Mouse (Mus musculus): ENCODE results near the gene Fez1. TPM values are rescaled to one million over a fixed set of nuclear protein-coding genes. Genes with fewer than 3 reads are reported as not detected.

The Fez1 gene
- polyA plus RNA-seq, 1 experiment from 2014 or later, result 74.2 TPM

DNA sequence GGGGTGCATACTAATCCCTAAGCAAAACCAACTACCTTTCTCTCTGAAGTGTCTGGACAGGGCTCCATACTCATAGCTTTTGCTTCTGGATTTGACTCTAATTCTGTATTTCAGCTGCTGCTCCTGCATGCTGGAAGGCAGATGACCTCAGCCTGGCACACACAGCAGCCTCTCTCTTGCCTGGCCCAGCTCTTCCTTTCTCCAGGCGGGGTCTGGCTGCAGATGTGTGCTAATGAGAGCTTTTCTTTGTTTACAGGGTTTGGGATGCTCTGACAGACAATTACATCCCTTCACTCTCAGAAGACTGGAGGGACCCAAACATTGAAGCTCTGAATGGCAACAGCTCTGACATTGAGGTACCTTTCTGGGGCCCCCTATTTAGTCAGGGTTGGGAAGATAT, 28.4 kb downstream of the Fez1 start:
- H3K27me3 ChIP-seq (replicated peaks; ENCODE audit: low read depth, poor library complexity, severe bottlenecking), result no peaks in the 10 kb centered on the region
- WGBS, result 26% methylated on average over 1 of the region's 1 CpGs
- H3K4me3 ChIP-seq, result no peak overlapping the region
- H3K36me3 ChIP-seq (replicated peaks), result peaks cover 43% of the 10 kb centered on the region
- H3K9me3 ChIP-seq, result no peaks in the 10 kb centered on the region
- H3K4me1 ChIP-seq, result 0 out of 2 replicates have a peak, but pooled peaks cover 3% of the 10 kb centered on the region
- no peak overlapping the region for H3K27ac ChIP-seq (replicated peaks)
- no peak for DNase-seq (ENCODE audit: low spot score)

DNA sequence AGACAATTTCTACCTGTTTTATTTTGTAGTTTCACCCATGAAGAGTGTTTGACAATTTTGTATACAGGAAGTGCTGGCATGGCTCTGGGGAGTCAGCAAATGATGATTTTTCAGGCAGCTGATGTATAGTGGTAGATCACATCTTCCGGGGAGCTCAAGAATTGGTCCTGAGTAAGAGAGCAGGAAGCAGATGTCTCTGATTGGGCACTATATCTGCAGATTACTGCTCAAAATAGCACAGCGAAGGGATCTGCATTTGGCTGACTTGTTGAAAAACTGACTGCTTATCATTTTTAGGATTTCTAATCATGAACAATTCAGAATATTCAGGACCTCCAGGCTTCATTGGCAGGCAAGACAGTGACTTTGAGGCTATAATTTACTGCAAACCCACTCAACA, 30.5 kb downstream of the Fez1 start:
- H3K4me1 ChIP-seq, result peaks cover 3% of the 10 kb centered on the region; the same call in 1 of the 2 replicates
- H3K9me3 ChIP-seq, result no peaks in the 10 kb centered on the region
- H3K27me3 ChIP-seq (replicated peaks; ENCODE audit: low read depth, poor library complexity, severe bottlenecking), result no peaks in the 10 kb centered on the region
- peaks cover 39% of the 10 kb centered on the region for H3K36me3 ChIP-seq (replicated peaks)
- WGBS, result 91% methylated on average over 2 of the region's 2 CpGs
- no peak overlapping the region for H3K27ac ChIP-seq (replicated peaks)
- H3K4me3 ChIP-seq, result no peak overlapping the region
- DNase-seq (ENCODE audit: low spot score), result no peak

DNA sequence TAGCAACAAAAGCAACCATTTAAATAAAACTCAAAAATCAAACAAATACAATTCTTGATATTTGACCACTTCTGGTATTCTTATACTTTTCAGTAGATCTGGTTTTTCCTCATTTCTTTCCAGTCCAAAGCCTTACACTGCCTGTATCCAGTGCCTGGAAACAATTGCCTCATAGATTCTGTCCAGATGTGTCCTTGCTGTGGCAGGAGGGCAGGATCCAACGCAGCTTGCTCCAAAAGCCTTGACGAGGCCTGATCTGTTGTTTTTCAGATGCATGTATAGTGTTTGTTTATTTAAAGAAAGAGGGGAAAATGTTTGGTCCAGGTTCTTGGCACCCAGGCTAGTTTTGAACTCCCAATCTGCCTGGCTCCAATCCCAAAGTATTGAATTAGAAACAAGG, 34.7 kb downstream of the Fez1 start:
- WGBS, result 47% methylated on average over 2 of the region's 2 CpGs
- Histone ChIP-seq H3K27me3 (replicated peaks; ENCODE audit: low read depth, poor library complexity, severe bottlenecking) (no peaks in the 10 kb centered on the region), H3K9me3 (no peaks in the 10 kb centered on the region), H3K36me3 (replicated peaks) (peaks cover 35% of the 10 kb centered on the region), H3K27ac (replicated peaks) (no peak overlapping the region), H3K4me1 (peaks cover 11% of the 10 kb centered on the region; the same call in 1 of the 2 replicates), H3K4me3 (no peak overlapping the region)
- peak; percentile 13 for DNase-seq (ENCODE audit: low spot score)

DNA sequence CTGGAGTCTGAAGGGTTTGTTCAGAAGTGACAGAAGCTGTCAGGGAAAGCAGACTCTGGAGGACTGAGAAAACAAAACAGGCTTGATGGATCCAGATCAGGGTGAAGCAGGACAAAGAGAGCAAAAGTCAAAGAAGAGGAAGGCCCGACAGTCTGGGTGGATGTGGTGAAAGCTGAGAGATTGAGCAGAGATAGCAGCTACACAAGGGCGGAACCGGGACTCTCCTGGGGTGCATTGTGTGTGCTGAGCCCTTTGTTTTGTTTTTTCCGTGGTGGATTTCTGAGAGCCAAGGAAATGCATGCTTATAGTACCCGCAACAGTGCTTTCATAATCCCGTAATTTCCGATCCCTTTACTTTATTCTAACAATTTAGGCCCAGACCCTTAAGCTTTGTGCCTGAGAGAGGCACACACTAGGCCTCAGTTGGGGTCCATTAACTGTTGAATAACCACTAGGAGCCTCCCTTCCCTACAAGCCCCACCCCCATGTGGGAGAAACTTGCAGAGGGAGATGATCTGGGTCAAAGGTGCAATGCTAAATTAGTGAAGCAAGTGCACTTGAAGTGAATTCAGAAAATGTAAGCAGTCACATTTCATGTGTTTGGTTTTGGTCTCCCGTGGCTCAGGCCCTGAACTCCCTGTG, 35.9 kb downstream of the Fez1 start:
- 24% methylated on average over 8 of the region's 8 CpGs for WGBS
- H3K27ac ChIP-seq (replicated peaks), result peak overlapping the region; percentile 71
- peaks cover 36% of the 10 kb centered on the region for H3K36me3 ChIP-seq (replicated peaks)
- H3K4me3 ChIP-seq, result no peak overlapping the region
- H3K27me3 ChIP-seq (replicated peaks; ENCODE audit: low read depth, poor library complexity, severe bottlenecking), result no peaks in the 10 kb centered on the region
- no peaks in the 10 kb centered on the region for H3K9me3 ChIP-seq
- DNase-seq (ENCODE audit: low spot score), result peak; percentile 20
- H3K4me1 ChIP-seq, result peaks cover 11% of the 10 kb centered on the region; the same call in 1 of the 2 replicates

DNA sequence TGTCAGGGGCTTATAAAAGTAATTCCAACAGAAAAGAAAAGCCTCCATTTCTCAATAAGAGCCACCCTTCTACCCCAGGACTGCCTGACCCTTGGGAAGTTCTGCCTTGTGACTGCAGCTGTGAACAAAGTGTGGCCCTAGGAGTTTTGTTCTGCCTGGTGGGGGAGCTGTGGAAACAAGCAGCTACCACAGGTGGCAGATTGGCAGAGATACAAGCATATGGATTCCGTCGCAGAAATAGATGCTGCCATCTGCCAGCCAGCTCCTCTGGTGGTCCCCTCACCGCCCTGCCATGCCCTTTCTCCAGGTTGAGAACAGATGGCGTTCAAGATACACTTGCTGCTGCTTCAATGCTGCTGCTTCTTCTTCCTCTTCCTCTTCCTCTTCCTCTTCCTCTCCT, 37.0 kb downstream of the Fez1 start:
- 39% methylated on average over 4 of the region's 4 CpGs for WGBS
- peaks cover 41% of the 10 kb centered on the region for H3K36me3 ChIP-seq (replicated peaks)
- DNase-seq (ENCODE audit: low spot score), result no peak
- H3K4me3 ChIP-seq, result no peak overlapping the region
- H3K9me3 ChIP-seq, result no peaks in the 10 kb centered on the region
- no peaks in the 10 kb centered on the region for H3K27me3 ChIP-seq (replicated peaks; ENCODE audit: low read depth, poor library complexity, severe bottlenecking)
- H3K27ac ChIP-seq (replicated peaks), result no peak overlapping the region
- H3K4me1 ChIP-seq, result peaks cover 11% of the 10 kb centered on the region; the same call in 1 of the 2 replicates

- Histone ChIP-seq H3K4me3 (no peak overlapping the region), H3K4me1 (peaks cover 4% of the 10 kb centered on the region; the same call in 1 of the 2 replicates), H3K36me3 (replicated peaks) (peaks cover 48% of the 10 kb centered on the region), H3K27me3 (replicated peaks; ENCODE audit: low read depth, poor library complexity, severe bottlenecking) (no peaks in the 10 kb centered on the region), H3K27ac (replicated peaks) (no peak overlapping the region), H3K9me3 (no peaks in the 10 kb centered on the region)
- no peak for DNase-seq (ENCODE audit: low spot score)
- 83% methylated on average over 2 of the region's 2 CpGs for WGBS
Measured at GRCm38 (mm10) chr9:36862576-36862975, 40.9 kb downstream of the Fez1 start.

GRCm38 (mm10) chr9:36863694-36864093, 42.0 kb downstream of the Fez1 start:
- Histone ChIP-seq H3K36me3 (replicated peaks) (peaks cover 57% of the 10 kb centered on the region), H3K4me3 (no peak overlapping the region), H3K27ac (replicated peaks) (no peak overlapping the region), H3K4me1 (no peaks in the 10 kb centered on the region), H3K27me3 (replicated peaks; ENCODE audit: low read depth, poor library complexity, severe bottlenecking) (no peaks in the 10 kb centered on the region), H3K9me3 (no peaks in the 10 kb centered on the region)
- no peak for DNase-seq (ENCODE audit: low spot score)
- 75% methylated on average over 3 of the region's 3 CpGs for WGBS

- H3K36me3 ChIP-seq (replicated peaks), result peaks cover 63% of the 10 kb centered on the region
Measured at GRCm38 (mm10) chr9:36864862-36865813, 43.5 kb downstream of the Fez1 start.

DNA sequence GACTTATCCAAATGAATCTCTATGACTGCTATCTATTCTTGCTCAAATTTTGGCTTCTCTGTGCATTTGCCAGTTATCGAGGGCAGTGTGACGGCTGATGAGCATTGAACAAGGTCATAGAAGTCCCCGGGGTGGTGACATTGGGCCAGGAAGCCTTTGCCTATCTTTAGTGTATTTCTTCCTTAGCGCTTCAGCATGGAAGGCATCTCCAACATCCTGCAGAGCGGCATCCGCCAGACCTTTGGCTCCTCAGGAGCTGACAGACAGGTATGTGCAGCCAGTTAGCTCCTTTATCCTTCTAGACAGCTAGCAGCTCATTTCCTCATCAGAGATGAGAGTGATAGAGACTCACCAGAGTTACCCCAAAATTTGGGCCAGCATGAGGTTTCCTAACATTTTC, 47.0 kb downstream of the Fez1 start:
- DNase-seq (ENCODE audit: low spot score), result no peak
- Histone ChIP-seq H3K4me3 (no peak overlapping the region), H3K27me3 (replicated peaks; ENCODE audit: low read depth, poor library complexity, severe bottlenecking) (no peaks in the 10 kb centered on the region), H3K36me3 (replicated peaks) (peaks cover 58% of the 10 kb centered on the region), H3K27ac (replicated peaks) (no peak overlapping the region), H3K4me1 (no peaks in the 10 kb centered on the region), H3K9me3 (no peaks in the 10 kb centered on the region)
- 83% methylated on average over 6 of the region's 6 CpGs for whole genome bisulfite sequencing

More at GRCm38 (mm10) chr9:36864862-36865813, 43.5 kb downstream of the Fez1 start:
- no peak overlapping the region for H3K4me3 ChIP-seq
- no peaks in the 10 kb centered on the region for H3K27me3 ChIP-seq (replicated peaks; ENCODE audit: low read depth, poor library complexity, severe bottlenecking)
- DNase-seq (ENCODE audit: low spot score), result no peak
- no peak overlapping the region for H3K27ac ChIP-seq (replicated peaks)
- 54% methylated on average over 4 of the region's 4 CpGs for WGBS
- no peaks in the 10 kb centered on the region for H3K4me1 ChIP-seq
- H3K9me3 ChIP-seq, result no peaks in the 10 kb centered on the region

DNA sequence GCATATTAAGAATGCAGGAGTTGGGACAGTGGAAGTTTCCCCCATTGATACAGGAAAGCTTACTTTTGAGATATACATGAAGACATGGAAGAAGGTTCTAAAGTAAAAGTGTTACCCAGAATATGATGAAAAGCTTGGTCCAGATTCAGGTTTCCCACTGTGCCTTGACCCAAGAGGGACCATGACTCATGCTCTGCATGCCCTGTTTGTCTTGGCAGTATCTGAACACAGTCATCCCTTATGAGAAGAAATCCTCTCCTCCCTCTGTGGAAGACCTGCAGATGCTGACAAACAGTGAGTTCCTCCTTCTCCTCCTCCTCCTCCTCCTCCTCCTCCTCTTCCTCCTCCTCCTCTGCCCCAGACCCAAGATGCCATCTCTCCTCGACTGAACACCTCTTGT, 48.6 kb downstream of the Fez1 start:
- no peaks in the 10 kb centered on the region for H3K9me3 ChIP-seq
- H3K4me3 ChIP-seq, result no peak overlapping the region
- H3K27ac ChIP-seq (replicated peaks), result no peak overlapping the region
- H3K4me1 ChIP-seq, result no peaks in the 10 kb centered on the region
- peaks cover 56% of the 10 kb centered on the region for H3K36me3 ChIP-seq (replicated peaks)
- H3K27me3 ChIP-seq (replicated peaks; ENCODE audit: low read depth, poor library complexity, severe bottlenecking), result no peaks in the 10 kb centered on the region
- WGBS, result 45% methylated on average over 1 of the region's 1 CpGs
- DNase-seq (ENCODE audit: low spot score), result no peak

DNA sequence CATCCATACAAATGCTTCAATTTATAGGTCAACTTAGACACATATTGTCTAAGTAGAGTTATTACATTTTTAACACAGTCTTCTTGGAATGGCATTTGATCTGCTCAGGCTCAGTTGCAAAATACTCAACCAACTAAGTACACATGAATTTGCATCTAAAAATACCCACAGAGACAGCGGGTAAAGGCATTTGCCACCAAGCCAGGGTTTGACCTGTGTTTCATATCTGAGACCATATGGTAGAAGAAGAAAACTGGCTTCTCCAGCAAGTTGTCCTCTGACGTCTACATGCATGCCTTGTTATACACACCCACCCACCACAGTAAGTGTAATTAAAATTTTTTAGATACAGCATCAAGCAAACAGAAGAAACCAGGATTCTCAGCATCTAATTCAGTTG, 52.1 kb downstream of the Fez1 start:
- no peaks in the 10 kb centered on the region for H3K27me3 ChIP-seq (replicated peaks; ENCODE audit: low read depth, poor library complexity, severe bottlenecking)
- H3K27ac ChIP-seq (replicated peaks), result no peak overlapping the region
- peaks cover 47% of the 10 kb centered on the region for H3K36me3 ChIP-seq (replicated peaks)
- WGBS, result 82% methylated on average over 2 of the region's 2 CpGs
- DNase-seq (ENCODE audit: low spot score), result no peak
- H3K9me3 ChIP-seq, result no peaks in the 10 kb centered on the region
- no peak overlapping the region for H3K4me3 ChIP-seq
- no peaks in the 10 kb centered on the region for H3K4me1 ChIP-seq

DNA sequence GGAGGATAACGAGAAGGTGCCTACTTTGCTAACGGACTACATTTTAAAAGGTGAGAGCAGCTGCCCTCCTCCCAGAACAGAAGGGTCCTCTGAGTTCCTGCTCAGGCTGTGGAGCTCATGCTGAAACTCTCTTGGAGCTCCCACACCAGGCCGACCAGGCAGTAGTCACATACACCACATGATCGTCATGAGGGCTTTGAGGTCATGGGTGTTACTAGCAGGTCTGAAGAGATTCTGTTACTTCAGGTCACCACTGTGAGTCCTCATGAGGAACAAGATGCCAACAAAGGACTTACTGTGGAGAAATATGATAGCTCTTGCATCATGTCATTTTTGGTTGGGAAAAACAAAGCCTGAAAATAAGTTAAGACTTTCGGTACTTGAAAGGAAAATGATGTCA, 54.6 kb downstream of the Fez1 start:
- DNase-seq (ENCODE audit: low spot score), result no peak
- Histone ChIP-seq H3K27me3 (replicated peaks; ENCODE audit: low read depth, poor library complexity, severe bottlenecking) (no peaks in the 10 kb centered on the region), H3K4me3 (no peak overlapping the region), H3K4me1 (no peaks in the 10 kb centered on the region), H3K36me3 (replicated peaks) (peaks cover 38% of the 10 kb centered on the region), H3K27ac (replicated peaks) (no peak overlapping the region), H3K9me3 (no peaks in the 10 kb centered on the region)
- WGBS, result 92% methylated on average over 5 of the region's 5 CpGs

- peaks cover 34% of the 10 kb centered on the region for H3K36me3 ChIP-seq (replicated peaks)
- H3K9me3 ChIP-seq, result no peaks in the 10 kb centered on the region
- no peak for DNase-seq (ENCODE audit: low spot score)
- no peak overlapping the region for H3K27ac ChIP-seq (replicated peaks)
- no peaks in the 10 kb centered on the region for H3K4me1 ChIP-seq
- H3K27me3 ChIP-seq (replicated peaks; ENCODE audit: low read depth, poor library complexity, severe bottlenecking), result no peaks in the 10 kb centered on the region
- no peak overlapping the region for H3K4me3 ChIP-seq
Measured at GRCm38 (mm10) chr9:36876787-36877186, 55.1 kb downstream of the Fez1 start.
